Mouse (Mus musculus): Measurements from ENCODE around the gene Cma2. TPM values are rescaled to one million over a fixed set of nuclear protein-coding genes. Genes with fewer than 3 reads are reported as not detected.

Gene Cma2
- polyA plus RNA-seq (2012; ENCODE audit: insufficient read depth, insufficient read length, low replicate concordance, missing spikeins), result not detected in 2 replicates

DNA sequence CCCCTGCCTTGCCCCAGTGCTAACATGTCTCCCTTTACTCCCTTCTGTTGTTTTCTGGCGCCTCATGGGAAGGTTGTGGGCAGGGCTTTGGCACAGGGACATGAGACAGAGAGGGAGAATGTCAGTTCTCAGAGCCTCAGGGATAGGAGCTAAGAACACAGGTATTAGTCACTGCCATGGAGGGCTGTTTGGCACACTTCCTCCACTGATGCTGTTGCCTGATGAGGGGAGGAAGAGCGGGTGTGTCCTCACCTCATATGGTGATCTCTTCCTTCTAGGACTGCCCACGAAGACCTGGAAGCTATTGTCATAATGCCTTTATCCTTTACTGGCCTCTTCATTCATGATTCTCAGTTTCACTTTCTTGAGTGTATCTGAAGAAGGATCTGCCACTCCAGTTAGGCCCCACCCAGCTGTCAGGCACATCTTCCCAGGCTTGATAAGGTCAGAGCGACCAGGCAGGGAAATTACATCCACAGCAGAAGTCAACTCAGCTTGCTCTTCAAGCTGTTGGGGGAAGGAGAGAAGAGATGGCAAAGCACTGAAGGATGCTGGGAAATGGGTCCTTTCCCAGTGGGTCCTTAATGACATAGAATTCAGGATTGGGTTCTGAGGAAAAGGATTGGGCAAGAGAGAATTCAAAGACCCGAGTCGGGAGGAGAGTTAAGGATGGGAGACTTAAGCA lies at the start of gene Cma2:
Gene Cma2, plus strand, starts transcription at position 635 of the 685 bp plus-strand sequence.
- no peak for TF ChIP-seq CTCF (IDR thresholded peaks at IDR 0.05; ENCODE audit: insufficient read depth, low read depth, low read length)
- WGBS, result 82% methylated on average over 6 of the region's 6 CpGs
- no peak within 1 kb of the TSS for H3K27ac ChIP-seq (ENCODE audit: insufficient read depth, low read depth, low read length)
- no peaks in the 10 kb centered on the region for H3K4me1 ChIP-seq (ENCODE audit: control insufficient read depth, insufficient read depth, low read length)
- H3K4me3 ChIP-seq (ENCODE audit: insufficient read depth, low read depth, low read length), result no peak within 1 kb of the TSS

DNA sequence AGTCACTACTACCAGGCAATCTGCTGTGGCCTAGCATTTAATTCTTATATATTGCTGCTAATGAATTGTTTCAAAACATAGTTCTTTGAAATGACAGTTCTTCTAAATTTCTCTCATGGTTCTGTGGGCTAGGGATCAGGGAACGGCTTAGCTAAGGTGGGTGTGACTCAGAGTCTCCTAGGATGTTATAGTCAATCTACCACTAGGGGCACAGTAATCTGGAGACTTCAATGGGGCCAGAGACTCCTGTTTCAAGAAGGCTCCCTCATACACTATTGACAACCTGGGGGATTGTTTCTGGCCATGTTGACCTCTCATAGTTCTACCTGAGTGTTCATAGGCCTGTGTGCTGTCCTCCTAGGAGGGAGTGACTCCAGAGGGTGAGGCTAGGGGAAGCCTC lies 45.3 kb upstream of the Cma2 start:
- WGBS, result 4% methylated on average over 1 of the region's 1 CpGs
- TF ChIP-seq CTCF (IDR thresholded peaks at IDR 0.05; ENCODE audit: insufficient read depth, low read depth, low read length), result no peak
- no peak for TF ChIP-seq POLR2A (IDR thresholded peaks at IDR 0.05; ENCODE audit: insufficient read depth, low read depth, low read length)
- Histone ChIP-seq H3K27ac (ENCODE audit: insufficient read depth, low read depth, low read length) (no peak overlapping the region), H3K4me3 (ENCODE audit: insufficient read depth, low read depth, low read length) (no peak overlapping the region), H3K4me1 (ENCODE audit: control insufficient read depth, insufficient read depth, low read length) (peaks cover 4% of the 10 kb centered on the region; the same call in 1 of the 2 replicates)

DNA sequence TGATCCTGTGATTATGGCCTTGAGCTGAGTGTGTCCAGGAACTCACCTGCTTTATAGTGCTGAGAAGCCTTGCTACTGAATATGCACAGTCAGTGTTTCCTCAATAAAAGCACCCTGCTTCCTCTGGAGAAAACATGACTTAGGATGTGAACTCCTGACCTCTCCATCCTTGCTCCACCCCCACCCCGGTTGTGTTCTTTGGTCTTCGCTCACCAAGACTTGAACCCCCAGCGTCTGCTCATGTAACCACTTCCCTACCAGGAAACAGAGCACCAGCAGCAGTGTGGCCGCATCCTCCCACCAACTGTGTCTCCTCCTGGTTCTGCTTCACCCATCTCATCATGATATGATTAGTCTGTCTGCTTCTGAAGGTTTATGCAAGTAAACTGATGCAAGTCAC lies 37.4 kb upstream of the Cma2 start:
- no peaks in the 10 kb centered on the region for H3K4me1 ChIP-seq (ENCODE audit: control insufficient read depth, insufficient read depth, low read length)
- H3K27ac ChIP-seq (ENCODE audit: insufficient read depth, low read depth, low read length), result no peak overlapping the region
- no peak overlapping the region for H3K4me3 ChIP-seq (ENCODE audit: insufficient read depth, low read depth, low read length)
- TF ChIP-seq POLR2A (IDR thresholded peaks at IDR 0.05; ENCODE audit: insufficient read depth, low read depth, low read length) (no peak), CTCF (IDR thresholded peaks at IDR 0.05; ENCODE audit: insufficient read depth, low read depth, low read length) (no peak)
- WGBS, result 73% methylated on average over 4 of the region's 4 CpGs

DNA sequence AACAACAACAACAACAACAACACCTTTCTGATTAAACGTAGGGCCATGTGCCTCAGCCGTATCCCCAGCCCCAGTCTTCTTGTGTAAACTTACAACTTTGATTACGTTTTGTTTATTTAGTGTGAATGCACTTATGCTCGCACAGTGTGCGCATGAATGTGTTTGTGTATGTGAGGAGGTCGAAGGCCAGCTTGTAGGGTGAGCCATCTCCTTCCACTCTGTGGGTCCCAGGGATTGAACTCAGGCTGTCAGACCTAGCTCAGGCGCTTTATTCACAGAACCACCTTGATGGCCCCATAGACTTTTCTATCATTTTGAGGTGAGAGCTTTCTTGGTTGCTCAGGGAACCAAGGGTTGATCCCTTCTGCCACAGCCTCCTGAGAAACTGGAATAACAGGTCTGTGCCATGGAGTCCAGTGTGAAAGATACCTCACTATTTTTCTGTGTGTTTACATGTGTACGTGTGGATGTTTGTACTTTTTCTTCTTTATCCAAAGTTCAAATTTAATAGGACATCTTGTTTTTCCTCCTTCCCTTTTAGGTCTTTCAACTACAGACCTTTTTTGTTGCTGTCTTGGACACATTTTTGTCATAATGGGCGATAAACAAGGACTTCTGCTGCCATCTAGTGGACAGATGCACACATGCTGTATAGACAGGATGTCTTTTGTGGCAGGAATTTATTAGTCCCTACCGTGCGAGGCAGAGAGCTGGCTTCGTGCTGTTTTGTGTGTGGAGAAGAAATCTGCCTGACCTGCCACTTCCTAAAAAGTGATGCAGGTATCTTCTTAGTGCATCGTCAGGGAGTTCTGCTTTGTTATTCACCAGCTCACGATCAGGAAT lies 32.3 kb upstream of the Cma2 start:
- Histone ChIP-seq H3K4me3 (ENCODE audit: insufficient read depth, low read depth, low read length) (no peak overlapping the region), H3K4me1 (ENCODE audit: control insufficient read depth, insufficient read depth, low read length) (no peaks in the 10 kb centered on the region), H3K27ac (ENCODE audit: insufficient read depth, low read depth, low read length) (no peak overlapping the region)
- 43% methylated on average over 14 of the region's 14 CpGs for WGBS
- TF ChIP-seq POLR2A (IDR thresholded peaks at IDR 0.05; ENCODE audit: insufficient read depth, low read depth, low read length) (no peak), CTCF (IDR thresholded peaks at IDR 0.05; ENCODE audit: insufficient read depth, low read depth, low read length) (no peak)

DNA sequence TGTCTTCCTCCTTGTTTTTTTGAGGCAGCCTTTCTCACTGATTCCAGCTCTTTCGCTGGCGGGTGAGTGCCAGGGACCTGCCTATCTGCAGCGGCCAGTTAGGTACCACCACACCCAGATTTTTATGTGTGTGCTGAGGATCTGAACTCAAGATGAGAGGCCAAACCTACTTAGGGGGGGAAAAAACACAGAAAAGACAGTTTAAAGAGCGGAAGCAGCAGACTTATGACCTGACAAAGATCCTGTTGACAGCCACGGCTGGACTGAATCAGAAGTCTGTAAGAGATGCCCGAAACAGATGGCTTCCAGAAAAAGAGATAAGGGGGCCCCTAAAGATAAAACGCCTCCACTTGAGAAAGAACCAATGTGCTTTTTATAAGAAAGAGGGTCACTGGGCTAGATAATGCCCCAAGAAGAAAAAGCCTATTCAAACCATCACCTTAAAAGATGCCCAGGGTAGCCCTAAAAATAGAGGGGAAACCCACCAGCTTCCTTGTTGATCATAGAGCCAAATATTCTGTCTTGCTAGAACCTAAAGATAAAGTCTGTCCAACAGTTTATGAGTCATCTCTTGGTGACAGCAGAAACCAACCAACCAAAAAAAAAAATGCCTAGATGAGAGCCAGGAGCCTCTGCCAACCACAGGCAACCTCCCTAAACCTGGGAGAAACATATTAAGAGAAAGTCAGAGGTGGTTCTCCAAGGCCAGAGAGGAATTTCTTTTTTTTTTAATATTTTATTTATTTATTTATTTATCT lies 28.1 kb upstream of the Cma2 start:
- 91% methylated on average over 7 of the region's 7 CpGs for WGBS

DNA sequence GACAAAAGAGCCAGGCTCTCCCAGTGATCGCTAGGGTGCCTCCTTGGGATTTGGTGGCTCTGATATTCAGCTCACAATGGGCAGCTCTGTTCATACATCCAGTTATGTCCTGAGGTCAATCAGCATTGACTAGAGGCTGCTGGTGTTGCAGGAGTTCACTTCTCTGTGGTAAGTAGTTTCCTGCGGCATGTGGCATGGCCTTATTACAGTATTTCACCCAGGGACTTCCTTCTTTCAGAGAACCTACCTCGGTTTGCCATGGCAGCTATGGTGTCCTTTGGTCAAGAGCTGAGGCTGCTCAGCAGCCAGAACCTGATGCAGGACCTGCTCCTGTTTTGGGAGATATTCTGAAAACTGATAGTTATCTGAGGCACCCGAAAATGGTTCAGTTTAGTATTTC lies 23.9 kb upstream of the Cma2 start:
- Histone ChIP-seq H3K4me3 (ENCODE audit: insufficient read depth, low read depth, low read length) (no peak overlapping the region), H3K27ac (ENCODE audit: insufficient read depth, low read depth, low read length) (no peak overlapping the region), H3K4me1 (ENCODE audit: control insufficient read depth, insufficient read depth, low read length) (no peaks in the 10 kb centered on the region)
- 83% methylated on average over 4 of the region's 4 CpGs for WGBS
- no peak for TF ChIP-seq CTCF (IDR thresholded peaks at IDR 0.05; ENCODE audit: insufficient read depth, low read depth, low read length)
- TF ChIP-seq POLR2A (IDR thresholded peaks at IDR 0.05; ENCODE audit: insufficient read depth, low read depth, low read length), result no peak

More for the DNA sequence above, 28.1 kb upstream of the Cma2 start:
- TF ChIP-seq POLR2A (IDR thresholded peaks at IDR 0.05; ENCODE audit: insufficient read depth, low read depth, low read length) (no peak), CTCF (IDR thresholded peaks at IDR 0.05; ENCODE audit: insufficient read depth, low read depth, low read length) (no peak)
- H3K4me1 ChIP-seq (ENCODE audit: control insufficient read depth, insufficient read depth, low read length), result no peaks in the 10 kb centered on the region
- H3K27ac ChIP-seq (ENCODE audit: insufficient read depth, low read depth, low read length), result no peak overlapping the region
- no peak overlapping the region for H3K4me3 ChIP-seq (ENCODE audit: insufficient read depth, low read depth, low read length)

DNA sequence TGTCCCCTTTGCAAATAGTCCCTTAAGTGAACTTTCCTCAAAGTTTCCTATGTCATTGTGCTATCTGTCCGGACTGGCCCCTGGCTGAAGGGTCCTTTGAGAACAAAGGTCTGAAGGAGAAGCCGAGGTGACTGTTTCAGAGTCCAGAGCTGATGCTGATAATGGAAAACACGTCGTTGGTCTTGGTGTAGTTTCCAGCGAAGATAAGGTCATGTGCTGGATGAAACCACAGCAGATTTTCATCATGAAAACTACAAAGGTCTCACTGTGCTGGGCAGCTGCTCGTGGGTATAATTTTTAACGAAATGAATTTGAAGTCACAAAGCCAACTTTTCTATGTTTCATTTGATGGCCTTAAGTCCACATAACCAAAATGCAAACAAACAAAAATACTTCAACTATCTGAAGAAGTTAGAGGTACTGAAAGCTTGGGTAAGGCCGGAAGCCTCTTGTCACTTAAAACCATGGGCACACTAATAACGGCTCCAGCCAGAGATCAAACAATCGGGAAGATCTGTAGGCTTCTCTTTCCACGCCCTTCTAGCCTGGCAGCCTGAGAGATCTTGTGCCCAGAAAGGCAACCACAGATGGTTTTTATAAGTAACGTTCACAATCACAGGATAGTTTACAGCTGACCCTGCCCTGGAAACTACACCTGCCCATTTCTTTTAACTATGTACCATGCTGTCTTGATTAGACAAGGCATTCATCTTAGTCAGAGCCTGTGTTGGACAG lies 21.4 kb upstream of the Cma2 start:
- WGBS, result 83% methylated on average over 12 of the region's 12 CpGs
- TF ChIP-seq POLR2A (IDR thresholded peaks at IDR 0.05; ENCODE audit: insufficient read depth, low read depth, low read length) (no peak), CTCF (IDR thresholded peaks at IDR 0.05; ENCODE audit: insufficient read depth, low read depth, low read length) (no peak)
- Histone ChIP-seq H3K4me3 (ENCODE audit: insufficient read depth, low read depth, low read length) (no peak overlapping the region), H3K27ac (ENCODE audit: insufficient read depth, low read depth, low read length) (no peak overlapping the region), H3K4me1 (ENCODE audit: control insufficient read depth, insufficient read depth, low read length) (no peaks in the 10 kb centered on the region)

DNA sequence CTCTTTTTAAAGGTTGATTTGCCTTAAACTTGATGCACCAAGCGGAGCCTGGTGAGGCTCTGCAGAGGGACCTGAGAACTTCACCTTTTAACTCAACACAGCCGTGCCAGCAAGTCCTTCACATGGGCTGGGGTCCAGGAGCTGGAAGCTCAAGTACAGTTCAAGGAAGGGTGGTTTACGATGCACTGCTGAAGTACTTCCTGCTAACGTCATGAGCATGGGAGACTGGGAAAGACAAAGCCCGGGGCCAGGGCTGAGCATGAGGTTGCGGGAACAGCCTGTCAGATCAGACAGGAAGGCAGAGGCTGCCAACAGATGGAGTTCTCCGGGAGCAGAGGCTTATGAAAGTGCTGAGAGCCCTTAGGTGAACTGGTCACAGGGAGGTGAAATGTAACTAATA lies 17.2 kb upstream of the Cma2 start:
- TF ChIP-seq POLR2A (IDR thresholded peaks at IDR 0.05; ENCODE audit: insufficient read depth, low read depth, low read length) (no peak), CTCF (IDR thresholded peaks at IDR 0.05; ENCODE audit: insufficient read depth, low read depth, low read length) (no peak)
- Histone ChIP-seq H3K4me3 (ENCODE audit: insufficient read depth, low read depth, low read length) (no peak overlapping the region), H3K27ac (ENCODE audit: insufficient read depth, low read depth, low read length) (no peak overlapping the region), H3K4me1 (ENCODE audit: control insufficient read depth, insufficient read depth, low read length) (no peaks in the 10 kb centered on the region)
- 49% methylated on average over 7 of the region's 7 CpGs for WGBS

Measured in olfactory bulb, adult 2 months (tissue).